Mouse (Mus musculus): ENCODE measurements at regions not wholly inside any gene's neighbourhood (a gene's known extent, or its start where the extent isn't known, plus 50 kb on each side); places are given as distances from the start of the nearest gene placed in this dataset.

GRCm38 (mm10) chr2:116942321-116942791 lies 63.9 kb downstream of the Tmco5 start:
- DNase-seq, result no peak

DNA sequence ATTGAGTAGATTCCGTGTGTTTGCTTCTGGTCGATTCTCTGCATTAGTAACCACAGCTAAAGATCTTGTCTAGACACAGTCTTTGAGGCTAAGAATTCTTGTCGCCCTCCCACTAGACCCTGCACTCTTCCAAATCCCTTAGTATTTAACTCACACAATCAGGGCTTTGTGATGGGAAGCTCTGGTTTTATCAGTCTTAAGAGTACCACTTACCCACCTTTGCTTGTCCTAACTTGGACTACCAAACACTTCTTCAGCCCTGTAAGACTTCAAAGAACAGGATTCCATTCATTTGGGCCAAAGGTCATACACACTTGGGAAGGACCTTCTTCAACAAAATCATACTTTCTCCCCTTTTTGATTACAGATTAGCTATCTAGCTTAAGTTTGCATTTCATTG lies 70.0 kb downstream of the Tmco5 start:
- DNase-seq, result no peak

DNA sequence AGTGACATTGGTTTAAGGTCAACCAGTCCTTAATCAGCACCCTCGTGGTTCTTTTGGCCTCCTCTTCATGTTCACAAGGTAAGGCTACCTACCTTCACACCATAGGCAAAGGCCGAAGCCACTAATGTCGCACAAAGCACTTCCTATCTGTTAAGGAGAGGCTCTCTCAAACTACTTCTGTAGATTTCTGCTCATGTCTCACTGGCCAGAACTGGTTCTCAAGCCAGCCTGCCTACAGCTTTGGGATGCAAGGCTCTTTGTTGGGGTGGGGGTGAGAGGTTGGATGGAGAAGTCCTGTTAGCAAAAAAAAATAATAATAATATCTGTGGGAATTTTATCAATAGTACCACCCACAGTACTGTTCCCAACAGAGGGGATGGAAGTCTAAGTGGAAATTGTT lies 71.2 kb downstream of the Tmco5 start:
- DNase-seq, result no peak

DNA sequence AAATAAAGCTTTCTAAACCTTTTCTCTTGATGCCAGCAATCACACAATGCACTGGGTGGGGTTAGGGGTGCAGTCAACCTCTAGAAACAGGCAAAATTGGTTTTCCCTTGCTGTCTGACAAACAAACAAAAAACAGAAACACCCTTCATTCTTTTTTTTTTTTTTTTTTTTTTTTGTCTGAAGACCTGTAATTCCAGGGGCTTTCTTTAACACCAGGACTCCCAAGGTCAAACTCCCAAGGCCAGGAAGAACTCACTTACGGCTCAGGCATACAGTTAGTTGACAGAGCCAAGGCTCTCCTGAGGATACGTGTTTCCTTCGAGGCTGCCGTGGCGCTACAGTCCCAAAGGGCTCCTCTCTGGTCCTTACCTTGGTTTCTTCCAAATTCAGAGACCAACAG lies 71.7 kb downstream of the Tmco5 start:
- DNase-seq, result no peak

- DNase-seq, result no peak
Observed at GRCm38 (mm10) chr2:116951481-116951880, 73.0 kb downstream of the Tmco5 start.

DNA sequence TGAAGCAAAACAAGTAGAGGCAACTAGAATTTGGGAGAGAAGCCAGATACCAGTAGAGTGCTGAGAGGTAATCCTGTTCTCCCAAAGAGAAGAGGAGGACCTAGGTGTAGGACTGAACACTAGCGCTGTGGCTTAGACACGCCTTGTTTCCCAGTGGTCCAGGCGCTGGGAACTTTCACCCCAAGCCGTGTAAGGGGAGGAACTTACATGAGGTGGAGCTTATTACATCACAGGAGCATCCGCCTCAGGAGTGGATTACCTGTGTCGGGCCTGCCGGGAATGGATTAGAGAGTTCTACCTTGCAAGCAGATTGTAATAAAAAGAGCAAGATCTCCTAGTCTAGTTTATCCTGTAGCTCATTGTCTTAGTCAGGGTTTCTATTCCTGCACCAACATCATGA lies 75.8 kb downstream of the Tmco5 start:
- DNase-seq, result no peak

DNA sequence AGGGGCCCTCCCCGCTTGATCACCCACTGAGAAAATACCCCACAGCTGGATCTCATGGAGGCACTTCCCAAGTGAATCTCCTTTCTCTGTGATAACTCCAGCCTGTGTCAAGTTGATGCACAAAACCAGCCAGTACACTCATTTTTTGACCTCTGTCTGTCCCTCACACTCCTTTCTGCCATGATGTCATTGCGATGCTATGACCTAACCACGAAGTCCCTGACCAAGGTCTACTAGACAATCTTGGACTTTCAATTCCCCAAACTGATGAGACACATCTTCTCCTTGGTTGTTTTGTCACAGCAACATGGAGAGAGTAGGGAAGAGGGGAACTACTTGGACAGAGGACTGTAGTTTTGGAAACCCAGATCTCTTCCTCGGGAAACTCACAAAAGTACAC lies 76.4 kb downstream of the Tmco5 start:
- no peak for DNase-seq

DNA sequence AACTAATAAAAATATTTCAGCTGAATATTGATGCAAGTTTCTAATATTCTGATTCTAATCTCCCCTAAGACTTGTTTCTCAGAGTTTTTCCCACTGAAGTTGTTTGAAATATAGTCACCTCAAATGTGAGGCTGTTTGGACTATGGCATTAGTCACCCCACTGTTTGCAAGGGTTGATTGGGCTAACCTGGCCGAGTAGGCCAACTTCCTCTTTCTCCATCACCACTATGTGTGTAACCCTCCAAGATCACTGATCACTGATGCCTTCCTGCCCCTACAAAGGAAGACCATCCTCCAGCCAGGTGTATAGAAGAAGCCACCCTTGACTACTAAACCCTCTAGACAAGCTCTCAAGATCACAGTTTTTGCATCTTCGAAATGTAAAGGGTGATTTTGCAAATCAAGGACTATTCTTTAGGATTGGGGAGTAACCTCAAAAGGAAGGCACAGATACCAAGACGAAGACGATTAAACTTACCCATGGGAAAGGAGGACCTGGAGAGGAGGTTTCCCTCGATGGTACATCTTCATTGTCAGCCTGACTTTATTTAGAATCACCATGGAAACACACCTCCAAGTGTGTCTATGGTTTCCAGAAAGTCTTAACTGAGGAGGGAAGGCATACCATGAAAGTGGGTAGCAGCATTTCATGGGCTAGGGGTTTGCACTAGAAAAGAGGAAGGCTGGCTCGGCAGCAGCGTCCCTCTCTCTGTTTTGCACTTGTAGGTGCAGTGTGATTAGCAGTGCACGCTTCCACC lies 84.8 kb downstream of the Tmco5 start:
- DNase-seq, result no peak

GRCm38 (mm10) chr2:116966266-116966665 lies 87.8 kb downstream of the Tmco5 start:
- no peak for DNase-seq

- no peak for DNase-seq
Observed at GRCm38 (mm10) chr2:116971666-116972613, 93.4 kb downstream of the Tmco5 start.

- no peak for DNase-seq
Observed at GRCm38 (mm10) chr2:116972614-116972985, 94.1 kb downstream of the Tmco5 start.

GRCm38 (mm10) chr2:116973441-116973840 lies 95.0 kb downstream of the Tmco5 start:
- DNase-seq, result no peak

DNA sequence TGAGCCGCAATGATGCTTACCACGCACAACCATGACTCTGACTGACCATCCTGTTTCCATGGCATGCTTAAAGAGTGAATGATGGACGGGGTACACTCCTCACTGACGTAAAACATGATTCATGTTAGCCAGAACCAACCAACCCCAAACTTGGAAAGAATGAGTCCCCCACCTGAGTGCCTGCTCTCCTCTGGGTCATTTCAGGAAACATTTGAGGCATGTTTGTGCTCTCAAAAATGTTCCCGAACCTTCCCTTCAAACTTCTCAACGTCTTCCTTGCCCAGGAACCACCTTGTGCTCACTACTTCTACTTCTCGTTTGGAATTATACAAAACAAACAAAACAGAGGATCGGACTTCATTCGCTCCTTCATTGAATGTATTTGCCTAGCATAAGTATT lies 95.7 kb downstream of the Tmco5 start:
- no peak for DNase-seq

- no peak for DNase-seq
Observed at GRCm38 (mm10) chr2:116974569-116975060, 96.1 kb downstream of the Tmco5 start.

DNA sequence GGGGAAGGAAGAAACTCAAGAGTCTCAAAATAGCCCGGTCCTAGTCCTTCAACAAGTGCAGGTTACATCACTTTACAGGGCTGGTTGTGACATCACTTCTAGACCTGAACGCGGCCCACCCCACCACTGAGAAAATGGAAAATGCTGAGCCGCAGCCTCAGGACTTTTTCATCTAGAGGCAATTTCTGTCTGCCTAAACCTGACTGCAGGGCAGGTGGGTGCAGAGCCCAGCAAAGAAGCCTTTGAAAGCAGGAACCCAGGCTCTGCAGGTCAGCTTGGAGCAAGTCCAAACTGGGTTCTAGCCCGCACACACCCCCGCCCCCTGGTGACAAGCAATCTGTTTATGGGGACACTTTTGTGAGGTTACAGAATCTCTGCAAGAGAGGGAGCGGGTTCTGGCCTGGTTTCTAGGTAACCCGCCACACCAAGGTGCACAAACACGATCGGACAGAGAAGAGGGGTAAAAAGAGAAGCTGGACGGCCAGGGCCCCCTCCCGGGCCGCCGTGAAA lies 96.7 kb downstream of the Tmco5 start:
- DNase-seq, result peak; percentile 88 to 90

DNA sequence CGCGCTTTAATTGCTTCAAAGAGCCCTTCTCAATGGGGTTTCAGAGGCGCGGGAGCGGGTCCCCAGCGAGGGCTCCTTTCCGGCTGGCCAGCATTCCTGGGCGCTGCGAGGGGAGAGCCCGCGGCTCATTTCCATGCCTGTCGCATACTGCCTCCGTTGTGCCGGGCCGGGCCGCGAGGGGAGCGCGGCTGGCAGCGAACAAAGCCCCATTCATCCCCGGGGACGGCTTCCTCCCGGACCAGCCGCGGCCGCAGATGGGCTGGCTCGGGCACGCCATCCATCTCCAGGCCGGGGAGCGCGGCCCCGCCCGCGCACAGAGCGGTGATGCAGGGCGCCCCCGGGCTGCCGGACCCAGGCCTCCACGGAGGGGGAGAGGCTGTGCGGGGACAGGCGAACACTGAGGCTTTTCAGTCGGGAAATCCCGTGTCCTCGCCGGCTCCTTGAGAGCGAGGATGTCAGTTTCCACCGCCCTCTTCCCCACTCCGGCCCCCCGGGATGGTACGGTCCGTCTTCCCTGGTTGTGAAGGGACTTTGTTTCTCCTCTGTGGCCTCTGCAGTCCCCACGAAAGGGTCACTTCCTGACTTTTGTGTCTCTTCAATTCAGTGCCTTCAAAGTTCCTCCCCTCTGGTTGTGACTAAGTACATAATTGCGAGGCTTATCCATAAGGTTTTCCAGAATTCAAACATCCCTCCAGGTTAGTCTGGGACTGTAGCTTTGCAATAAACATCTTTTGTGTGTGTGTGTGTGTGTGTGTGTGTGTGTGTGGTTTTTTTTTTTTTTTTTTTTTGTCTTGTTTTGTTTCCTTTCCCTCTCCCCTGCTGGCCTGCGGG lies 97.3 kb downstream of the Tmco5 start:
- peak; percentile 89 to 90 for DNase-seq

DNA sequence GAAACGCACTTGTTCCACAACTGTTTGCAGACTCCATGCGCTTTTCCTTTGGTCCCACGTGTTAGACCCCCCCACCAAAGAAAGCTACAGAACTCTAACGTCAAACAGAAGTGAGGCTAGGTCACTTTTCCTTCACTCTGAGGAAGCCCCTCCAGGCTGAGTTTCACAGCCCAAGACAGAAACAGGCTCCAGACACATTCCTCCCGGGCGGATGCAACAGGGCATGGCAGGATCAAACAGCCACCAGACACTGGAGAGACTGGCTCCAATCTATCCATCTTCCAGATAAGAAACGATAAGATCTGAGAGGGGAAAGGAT lies 97.9 kb downstream of the Tmco5 start:
- peak; percentile 29 to 36 for DNase-seq

- DNase-seq, result no peak
Observed at GRCm38 (mm10) chr2:116976951-116977503, 98.5 kb downstream of the Tmco5 start.

DNA sequence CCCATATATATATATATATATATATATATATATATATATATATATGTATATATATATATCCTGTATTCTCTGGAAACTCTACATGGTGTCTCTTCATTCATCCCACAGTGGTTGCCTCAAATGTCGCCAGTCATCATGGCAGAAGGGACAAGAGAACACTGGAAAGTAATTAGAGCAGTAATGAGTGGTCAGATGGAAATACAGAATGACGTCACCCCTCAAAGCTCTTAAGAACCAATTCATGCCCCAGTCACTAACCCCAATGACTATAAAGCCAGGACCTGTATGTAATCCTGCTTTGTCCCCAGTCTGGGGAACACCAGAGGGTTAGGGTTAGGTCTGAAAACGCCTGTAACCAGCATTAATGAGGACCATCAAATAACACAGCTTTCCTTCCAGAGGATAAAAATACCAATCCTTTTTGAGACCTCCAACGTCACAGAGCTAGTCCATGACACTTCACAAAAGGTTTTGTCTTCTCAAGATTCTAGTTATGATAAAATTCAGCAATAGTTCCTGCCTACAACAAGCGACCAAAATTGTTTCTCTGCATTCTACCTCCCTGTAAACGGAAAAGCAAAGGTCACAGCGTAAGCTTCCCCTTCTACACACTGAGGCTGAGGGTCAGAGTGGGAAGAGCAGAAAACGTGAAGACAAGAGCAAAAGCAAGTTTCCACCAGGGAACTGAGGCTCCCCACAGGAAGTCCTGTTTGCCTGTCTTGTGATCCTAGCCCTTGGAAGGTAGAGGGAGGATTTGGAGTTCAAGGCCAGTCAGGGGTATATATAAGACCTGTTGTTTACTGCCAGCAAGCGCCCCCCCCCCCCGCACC lies 99.5 kb downstream of the Tmco5 start:
- DNase-seq, result no peak

- DNase-seq, result no peak
Observed at GRCm38 (mm10) chr2:116978809-116979208, 100.3 kb downstream of the Tmco5 start.

GRCm38 (mm10) chr2:116979561-116980391 lies 101.3 kb downstream of the Tmco5 start:
- DNase-seq, result no peak

Data from cerebellum, adult 18-20 months (tissue).